Mouse (Mus musculus): ENCODE measurements around the gene Trem2.

- no peak for TF ChIP-seq GATA1 (IDR thresholded peaks at IDR 0.05; ENCODE audit: low read length)
- TF ChIP-seq TAL1 (IDR thresholded peaks at IDR 0.05; ENCODE audit: low read length): no peak
These were observed 1.1 kb downstream of the Trem2 start for GRCm38 (mm10) chr17:48347287-48347686.
